16 mouse cellular contexts compared by ENCODE assay signal in the genomic region with DNA sequence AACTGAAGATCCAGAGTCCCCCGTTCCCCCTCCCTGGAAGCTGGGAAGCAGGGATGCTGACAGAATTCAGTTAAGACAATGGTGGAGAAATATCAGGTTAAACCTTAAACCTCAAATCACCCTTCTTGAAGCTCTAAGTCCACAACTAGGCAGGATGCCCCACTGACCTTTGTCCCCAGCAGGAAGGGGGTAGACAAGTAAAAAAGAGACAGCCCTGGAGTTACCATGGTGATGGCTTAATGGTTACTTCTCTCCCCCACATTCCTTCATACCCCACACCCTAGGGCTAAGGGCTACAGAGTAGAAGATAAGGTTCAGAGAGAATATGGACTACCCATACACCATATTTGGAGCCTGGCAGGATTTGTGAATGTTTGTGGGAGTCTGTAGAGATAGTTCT. TPM values are rescaled to one million over a fixed set of nuclear protein-coding genes. Genes with fewer than 3 reads are reported as not detected.
DNase-seq lines count a peak whose midpoint lies in the region; ATAC-seq and TF ChIP-seq lines count a peak whose summit lies in the region.
"Had no signal": no experiment of that assay in that cellular context is flagged by ENCODE, and none has a peak within 500 bp of the region (broad histone marks: within the 10 kb centered on the region; RNA-seq: fewer than 3 reads in every experiment).

No protein-coding gene starts in this region.

- no peaks in the 10 kb centered on the region for H3K9me3 ChIP-seq in heart, embryonic 15.5 days (replicated peaks)
- H3K9me3 ChIP-seq in intestine, embryonic 15.5 days, result no peaks in the 10 kb centered on the region
- H3K9me3 ChIP-seq: forebrain, embryonic 12.5 days; megakaryocyte, embryonic 14.5 days; neural tube, embryonic 13.5 days had no signal

- WGBS in heart, embryonic 15.5 days, result 29% methylated on average over 1 of the region's 1 CpGs
- WGBS in intestine, embryonic 15.5 days, result 46% methylated on average over 1 of the region's 1 CpGs
- 41% methylated on average over 1 of the region's 1 CpGs for WGBS in kidney, adult 2 months

- DNase-seq in heart, adult 18-20 months, result no peak
- DNase-seq in kidney, adult 2 months, result peak; percentile 94
- peak; percentile 79 to 92 for DNase-seq in kidney, postnatal 25 days
- no peak for DNase-seq in cerebellum, adult 9-10 months
- no peak for DNase-seq in layer of hippocampus, adult 9-11 months
- DNase-seq: thymus, adult 18-20 months had no signal

- TF ChIP-seq POLR2A in kidney, adult 2 months (IDR thresholded peaks at IDR 0.05; ENCODE audit: low read depth, low read length), result no peak

- H3K4me1 ChIP-seq in heart, embryonic 15.5 days (replicated peaks), result peaks cover 47% of the 10 kb centered on the region
- H3K4me1 ChIP-seq in intestine, embryonic 15.5 days (replicated peaks), result peaks cover 47% of the 10 kb centered on the region
- H3K4me1 ChIP-seq in kidney, adult 2 months (ENCODE audit: control insufficient read depth, insufficient read depth, low read length), result peaks cover 31% of the 10 kb centered on the region

- H3K4me3 ChIP-seq in heart, embryonic 15.5 days, result no peak overlapping the region
- H3K4me3 ChIP-seq in intestine, embryonic 15.5 days (replicated peaks), result no peak overlapping the region
- H3K4me3 ChIP-seq in kidney, adult 2 months (ENCODE audit: insufficient read depth, low read depth, low read length), result no peak overlapping the region
- H3K4me3 ChIP-seq: forebrain, embryonic 12.5 days; megakaryocyte, embryonic 14.5 days; neural tube, embryonic 13.5 days had no signal

- peak overlapping the region; percentile 23 for H3K4me2 ChIP-seq in heart, embryonic 15.5 days
- H3K4me2 ChIP-seq in intestine, embryonic 15.5 days (replicated peaks), result peak overlapping the region; percentile 56
- H3K4me2 ChIP-seq: forebrain, embryonic 12.5 days; neural tube, embryonic 13.5 days had no signal

- peaks cover 58% of the 10 kb centered on the region for H3K27me3 ChIP-seq in heart, embryonic 15.5 days
- H3K27me3 ChIP-seq in intestine, embryonic 15.5 days (replicated peaks), result peaks cover 8% of the 10 kb centered on the region; the same call in 1 of the 2 replicates
- no peaks in the 10 kb centered on the region for H3K27me3 ChIP-seq in kidney, adult 2 months (replicated peaks; ENCODE audit: control insufficient read depth, insufficient read depth, low read length)

- no peak for TF ChIP-seq CTCF in kidney, adult 2 months (conservative IDR thresholded peaks at IDR 0.05; ENCODE audit: insufficient read depth, insufficient read length, low read depth, low read length)

- H3K36me3 ChIP-seq in heart, embryonic 15.5 days, result no peaks in the 10 kb centered on the region
- no peaks in the 10 kb centered on the region for H3K36me3 ChIP-seq in intestine, embryonic 15.5 days
- no peaks in the 10 kb centered on the region for H3K36me3 ChIP-seq in kidney, adult 2 months (ENCODE audit: control insufficient read depth, insufficient read depth, low read length)
- H3K36me3 ChIP-seq: forebrain, embryonic 12.5 days; neural tube, embryonic 13.5 days had no signal

- no peak for ATAC-seq in heart, embryonic 15.5 days (replicated peaks; ENCODE audit: insufficient number of reproducible peaks, insufficient read depth, low FRiP score, low read depth)
- peak; percentile 24; the same call in 1 of the 2 replicates for ATAC-seq in intestine, embryonic 15.5 days

- no peak overlapping the region for H3K9ac ChIP-seq in heart, embryonic 15.5 days
- H3K9ac ChIP-seq in intestine, embryonic 15.5 days, result no peak overlapping the region
- H3K9ac ChIP-seq: forebrain, embryonic 12.5 days; neural tube, embryonic 13.5 days had no signal

- H3K27ac ChIP-seq in heart, embryonic 15.5 days, result peak overlapping the region; percentile 66
- H3K27ac ChIP-seq in intestine, embryonic 15.5 days, result 0 out of 2 replicates have a peak overlapping the region, but pooled peaks have one; percentile 17
- H3K27ac ChIP-seq in kidney, adult 2 months (ENCODE audit: insufficient read depth, low read depth, low read length), result peak overlapping the region; percentile 33
- H3K27ac ChIP-seq: forebrain, embryonic 12.5 days; neural tube, embryonic 13.5 days had no signal

RNA-seq across cellular contexts. Expression of gene Palm3, which starts 2.4 kb away (rescaled TPM):
- 1.2 and 1.9 TPM in 2 replicates for polyA plus RNA-seq in heart, embryonic 15.5 days (2015; fragmentation: Nextera tagmentation; extraction: Ambion mirVana)
- under 1 TPM; 0.30 to 0.33 TPM for total RNA-seq in heart, adult 18-20 months (2021)
- polyA plus RNA-seq in intestine, embryonic 15.5 days (2015; fragmentation: Nextera tagmentation; extraction: Ambion mirVana), result 8.9 and 9.4 TPM in 2 replicates
- 7.8 and 7.9 TPM in 2 replicates for polyA plus RNA-seq in kidney, adult 2 months (2012; rRNA removed)
- total RNA-seq: granulocyte monocyte progenitor cell, adult 5-6 weeks had no signal

RNA-seq across cellular contexts. Expression of gene 2210011C24Rik, which starts 11.7 kb away (rescaled TPM):
- polyA plus RNA-seq in heart, embryonic 15.5 days (2015; fragmentation: Nextera tagmentation; extraction: Ambion mirVana), result 0.31 and 0.57 TPM in 2 replicates
- total RNA-seq in heart, adult 18-20 months (2021), result 1 to 10 TPM; 2.0 to 3.1 TPM
- 1.5 and 1.6 TPM in 2 replicates for polyA plus RNA-seq in intestine, embryonic 15.5 days (2015; fragmentation: Nextera tagmentation; extraction: Ambion mirVana)
- polyA plus RNA-seq in kidney, adult 2 months (2012; rRNA removed), result 9.1 and 14.3 TPM in 2 replicates
- total RNA-seq: adrenal gland, postnatal 14 days; granulocyte monocyte progenitor cell, adult 5-6 weeks; layer of hippocampus, postnatal 10 days; MEL had no signal
- polyA plus RNA-seq: forebrain, embryonic 12.5 days had no signal

RNA-seq across cellular contexts. Expression of gene Il27ra, which starts 18.8 kb away (rescaled TPM):
- 5.4 and 6.6 TPM in 2 replicates for polyA plus RNA-seq in heart, embryonic 15.5 days (2015; fragmentation: Nextera tagmentation; extraction: Ambion mirVana)
- total RNA-seq in heart, adult 18-20 months (2021), result 1 to 10 TPM; 3.1 to 5.4 TPM
- 1.3 and 1.5 TPM in 2 replicates for polyA plus RNA-seq in intestine, embryonic 15.5 days (2015; fragmentation: Nextera tagmentation; extraction: Ambion mirVana)
- 1.9 and 5.6 TPM in 2 replicates for polyA plus RNA-seq in kidney, adult 2 months (2012; rRNA removed)

RNA-seq across cellular contexts. Expression of gene Rln3, which starts 21.2 kb away (rescaled TPM):
- polyA plus RNA-seq in heart, embryonic 15.5 days (2015; fragmentation: Nextera tagmentation; extraction: Ambion mirVana), result 0.39 TPM in 1 of 2 replicates, not detected in the other
- not detected for total RNA-seq in heart, adult 18-20 months (2021)
- polyA plus RNA-seq in intestine, embryonic 15.5 days (2015; fragmentation: Nextera tagmentation; extraction: Ambion mirVana), result 0.28 and 0.31 TPM in 2 replicates
- 0.19 TPM in 1 of 2 replicates, not detected in the other for polyA plus RNA-seq in kidney, adult 2 months (2012; rRNA removed)
- total RNA-seq: adrenal gland, postnatal 14 days; granulocyte monocyte progenitor cell, adult 5-6 weeks; layer of hippocampus, postnatal 10 days; left cerebral cortex, postnatal 10 days; MEL had no signal
- polyA plus RNA-seq: forebrain, embryonic 12.5 days; neural tube, embryonic 13.5 days had no signal

RNA-seq across cellular contexts. Expression of gene 1700067K01Rik, which starts 22.3 kb away (rescaled TPM):
- polyA plus RNA-seq in heart, embryonic 15.5 days (2015; fragmentation: Nextera tagmentation; extraction: Ambion mirVana), result 0.74 and 0.90 TPM in 2 replicates
- total RNA-seq in heart, adult 18-20 months (2021), result under 1 TPM in 1 of 2 experiments, not detected in 1; 0.20 TPM
- 0.86 and 0.87 TPM in 2 replicates for polyA plus RNA-seq in intestine, embryonic 15.5 days (2015; fragmentation: Nextera tagmentation; extraction: Ambion mirVana)
- polyA plus RNA-seq in kidney, adult 2 months (2012; rRNA removed), result 5.1 and 7.0 TPM in 2 replicates
- total RNA-seq: granulocyte monocyte progenitor cell, adult 5-6 weeks had no signal

Comparison
In these comparisons a context has a peak if more than half of its experiments do, and no peak if none do; other contexts are left out.
1. DNase-seq: peak in kidney, adult 2 months (single experiment) and kidney, postnatal 25 days (2 of 2); none in heart, adult 18-20 months (0 of 2), cerebellum, adult 9-10 months (single experiment) and layer of hippocampus, adult 9-11 months (single experiment).
2. Peak in every context shown above with its lines, with median percentiles within 50 percentile points of each other: H3K27ac ChIP-seq.